ENCODE assay signal across 17 mouse cellular contexts in the genomic region with DNA sequence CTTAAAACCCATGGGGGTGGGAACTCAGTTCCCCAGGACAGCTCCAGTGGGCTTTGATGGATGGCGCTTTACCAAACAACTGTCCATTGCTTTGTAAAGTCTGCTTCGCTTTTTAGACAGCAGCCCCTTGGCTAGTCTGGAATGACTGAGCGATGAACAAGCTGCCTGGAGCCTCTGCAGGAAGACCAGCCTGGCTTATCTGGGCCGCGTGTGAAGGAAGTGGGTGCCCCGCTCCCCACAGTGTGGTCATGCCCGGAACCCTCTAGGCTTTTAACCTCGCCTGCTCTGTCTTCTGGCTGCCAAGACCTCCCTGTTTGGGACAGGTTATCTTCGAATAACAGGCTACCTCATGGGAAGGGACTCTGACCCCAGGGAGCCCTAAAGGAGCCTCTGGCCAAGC.
DNase-seq lines count a peak whose midpoint lies in the region; ATAC-seq and TF ChIP-seq lines count a peak whose summit lies in the region.
"Had no signal": no experiment of that assay in that cellular context is flagged by ENCODE, and none has a peak within 500 bp of the region (broad histone marks: within the 10 kb centered on the region; RNA-seq: fewer than 3 reads in every experiment).

No protein-coding gene starts in this region.

- no peak overlapping the region for H3K9ac ChIP-seq in liver, postnatal 0 days (replicated peaks)
- no peak overlapping the region for H3K9ac ChIP-seq in midbrain, postnatal 0 days (replicated peaks; ENCODE audit: low read length, poor library complexity, severe bottlenecking)
- H3K9ac ChIP-seq in midbrain, embryonic 16.5 days (ENCODE audit: low read depth, low read length) = no peak overlapping the region
- H3K9ac ChIP-seq: embryonic facial prominence, embryonic 12.5 days had no signal

- H3K4me1 ChIP-seq in liver, postnatal 0 days (ENCODE audit: insufficient read depth) = peaks cover 30% of the 10 kb centered on the region
- H3K4me1 ChIP-seq in midbrain, postnatal 0 days (ENCODE audit: insufficient read depth, low read length) = no peaks in the 10 kb centered on the region
- peaks cover 4% of the 10 kb centered on the region; the same call in 1 of the 2 replicates for H3K4me1 ChIP-seq in midbrain, embryonic 16.5 days (ENCODE audit: control insufficient read depth, insufficient read depth, low read length)

- no peak overlapping the region for H3K4me3 ChIP-seq in liver, postnatal 0 days (ENCODE audit: low read depth, low read length)
- no peak overlapping the region for H3K4me3 ChIP-seq in midbrain, postnatal 0 days (ENCODE audit: low read depth, low read length)
- no peak overlapping the region for H3K4me3 ChIP-seq in midbrain, embryonic 16.5 days (ENCODE audit: low read depth, low read length)
- H3K4me3 ChIP-seq: embryonic facial prominence, embryonic 12.5 days; limb, embryonic 10.5 days had no signal

- H3K9me3 ChIP-seq in liver, postnatal 0 days (ENCODE audit: low read length) = no peaks in the 10 kb centered on the region
- no peaks in the 10 kb centered on the region for H3K9me3 ChIP-seq in midbrain, postnatal 0 days (ENCODE audit: low read length)
- no peaks in the 10 kb centered on the region for H3K9me3 ChIP-seq in midbrain, embryonic 16.5 days (replicated peaks; ENCODE audit: control insufficient read depth, low read length, poor library complexity, severe bottlenecking)
- H3K9me3 ChIP-seq: embryonic facial prominence, embryonic 12.5 days; limb, embryonic 10.5 days had no signal

- TF ChIP-seq EP300 in liver, postnatal 0 days (IDR thresholded peaks at IDR 0.05; ENCODE audit: low read depth) = no peak

- H3K27ac ChIP-seq in liver, postnatal 0 days (ENCODE audit: low read depth) = no peak overlapping the region
- no peak overlapping the region for H3K27ac ChIP-seq in midbrain, postnatal 0 days (ENCODE audit: low read depth, low read length)
- H3K27ac ChIP-seq in midbrain, embryonic 16.5 days (ENCODE audit: low read length) = no peak overlapping the region
- H3K27ac ChIP-seq: embryonic facial prominence, embryonic 12.5 days; limb, embryonic 10.5 days had no signal

- WGBS in liver, postnatal 0 days (ENCODE audit: insufficient replicate concordance) = 34% methylated on average over 9 of the region's 9 CpGs
- WGBS in midbrain, postnatal 0 days = 88% methylated on average over 9 of the region's 9 CpGs
- 93% methylated on average over 9 of the region's 9 CpGs for WGBS in midbrain, embryonic 16.5 days

- TF ChIP-seq CTCF in liver, postnatal 0 days (IDR thresholded peaks at IDR 0.05; ENCODE audit: low read depth) = no peak
- TF ChIP-seq CTCF in midbrain, postnatal 0 days (IDR thresholded peaks at IDR 0.05) = no peak

- H3K27me3 ChIP-seq in liver, postnatal 0 days (ENCODE audit: insufficient read depth, low read length) = no peaks in the 10 kb centered on the region
- H3K27me3 ChIP-seq in midbrain, postnatal 0 days (ENCODE audit: insufficient read depth, low read length) = no peaks in the 10 kb centered on the region
- H3K27me3 ChIP-seq in midbrain, embryonic 16.5 days (ENCODE audit: control insufficient read depth, insufficient read depth, low read depth, low read length) = no peaks in the 10 kb centered on the region
- H3K27me3 ChIP-seq: embryonic facial prominence, embryonic 12.5 days; Patski had no signal

- H3K4me2 ChIP-seq in liver, postnatal 0 days (ENCODE audit: low read depth, low read length) = no peak overlapping the region
- no peak overlapping the region for H3K4me2 ChIP-seq in midbrain, postnatal 0 days (ENCODE audit: low read depth, low read length, poor library complexity, severe bottlenecking)
- no peak overlapping the region for H3K4me2 ChIP-seq in midbrain, embryonic 16.5 days (ENCODE audit: low read length)
- H3K4me2 ChIP-seq: embryonic facial prominence, embryonic 12.5 days had no signal

- H3K36me3 ChIP-seq in liver, postnatal 0 days (replicated peaks; ENCODE audit: insufficient read depth, low read length) = no peaks in the 10 kb centered on the region
- H3K36me3 ChIP-seq in midbrain, postnatal 0 days (ENCODE audit: insufficient read depth, low read length) = no peaks in the 10 kb centered on the region
- no peaks in the 10 kb centered on the region for H3K36me3 ChIP-seq in midbrain, embryonic 16.5 days (ENCODE audit: control insufficient read depth, insufficient read depth, low read length)
- H3K36me3 ChIP-seq: embryonic facial prominence, embryonic 12.5 days; limb, embryonic 10.5 days had no signal

- no peak for ATAC-seq in liver, postnatal 0 days
- ATAC-seq in common myeloid progenitor, adult 5-6 weeks (replicated peaks; ENCODE audit: low read depth, poor library complexity, severe bottlenecking) = peak; percentile 75
- peak; percentile 76 for ATAC-seq in megakaryocyte, adult 5-6 weeks (ENCODE audit: poor library complexity, severe bottlenecking)
- ATAC-seq in midbrain, postnatal 0 days (ENCODE audit: low FRiP score) = no peak
- no peak for ATAC-seq in midbrain, embryonic 16.5 days
- ATAC-seq: Patski had no signal

- peak; percentile 48 for DNase-seq in liver
- DNase-seq in liver, postnatal 0 days = no peak
- DNase-seq in thymus, postnatal 4 days = peak; percentile 50
- no peak for DNase-seq in midbrain, postnatal 0 days (ENCODE audit: low spot score)
- no peak for DNase-seq in right cerebral cortex, postnatal 36 days (ENCODE audit: low spot score in 2 of 2)
- DNase-seq: cerebellum, postnatal 14 days; heart, postnatal 36 days; kidney, postnatal 25 days; layer of hippocampus, postnatal 36 days; lung, adult 2 months; right cerebral cortex, postnatal 4 days had no signal

Comparison
In these comparisons a context has a peak if more than half of its experiments do, and no peak if none do; other contexts are left out.
1. DNase-seq: peak in liver (single experiment) and thymus, postnatal 4 days (single experiment); none in liver, postnatal 0 days (single experiment), midbrain, postnatal 0 days (single experiment) and right cerebral cortex, postnatal 36 days (0 of 2).
2. ATAC-seq: peak in common myeloid progenitor, adult 5-6 weeks (single experiment) and megakaryocyte, adult 5-6 weeks (single experiment); none in liver, postnatal 0 days (single experiment), midbrain, postnatal 0 days (single experiment) and midbrain, embryonic 16.5 days (single experiment).